Mouse (Mus musculus): ENCODE results near the gene Cd83. TPM values are rescaled to one million over a fixed set of nuclear protein-coding genes. Genes with fewer than 3 reads are reported as not detected.

Cd83 gene
- 6.0 and 7.1 TPM in 2 replicates for polyA plus RNA-seq (2014; fragmentation: Nextera tagmentation; extraction: Ambion mirVana)

GRCm38 (mm10) chr13:43784725-43785711, at the start of gene Cd83:
Cd83 (plus strand) TSS chr13:43784775.
- H3K27ac ChIP-seq (ENCODE audit: low read depth, low read length), result no peak within 1 kb of the TSS
- no peaks in the 10 kb centered on the region for H3K36me3 ChIP-seq (ENCODE audit: control insufficient read depth, insufficient read depth, low read length)
- peak; percentile 96 for DNase-seq (ENCODE audit: low spot score, missing footprints)
- H3K4me1 ChIP-seq (ENCODE audit: control insufficient read depth, insufficient read depth, low read length), result peaks cover 10% of the 10 kb centered on the region; the same call in 1 of the 2 replicates
- 3% methylated on average over 72 of the region's 73 CpGs for WGBS
- ATAC-seq (ENCODE audit: low FRiP score), result peak; percentile 70; the same call in 1 of the 2 replicates
- peak within 1 kb of the TSS; percentile 81 for H3K9ac ChIP-seq (ENCODE audit: low read length)
- peaks cover 9% of the 10 kb centered on the region for H3K27me3 ChIP-seq (ENCODE audit: control insufficient read depth, insufficient read depth, low read length)
- H3K4me3 ChIP-seq (ENCODE audit: low read depth, low read length), result peak within 1 kb of the TSS; percentile 62
- H3K4me2 ChIP-seq, result peak within 1 kb of the TSS; percentile 97
- H3K9me3 ChIP-seq (ENCODE audit: control insufficient read depth, low read length), result no peaks in the 10 kb centered on the region

GRCm38 (mm10) chr13:43739598-43740275, 44.8 kb upstream of the Cd83 start:
- WGBS, result 39% methylated on average over 15 of the region's 15 CpGs
- no peak overlapping the region for H3K4me2 ChIP-seq
- no peak overlapping the region for H3K27ac ChIP-seq (ENCODE audit: low read depth, low read length)
- no peak overlapping the region for H3K4me3 ChIP-seq (ENCODE audit: low read depth, low read length)
- no peak overlapping the region for H3K9ac ChIP-seq (ENCODE audit: low read length)
- no peaks in the 10 kb centered on the region for H3K27me3 ChIP-seq (ENCODE audit: control insufficient read depth, insufficient read depth, low read length)
- no peaks in the 10 kb centered on the region for H3K36me3 ChIP-seq (ENCODE audit: control insufficient read depth, insufficient read depth, low read length)
- peak; percentile 79 for ATAC-seq (ENCODE audit: low FRiP score)
- no peaks in the 10 kb centered on the region; the same call in 1 of the 2 replicates for H3K9me3 ChIP-seq (ENCODE audit: control insufficient read depth, low read length)
- H3K4me1 ChIP-seq (ENCODE audit: control insufficient read depth, insufficient read depth, low read length), result no peaks in the 10 kb centered on the region; the same call in 1 of the 2 replicates
- peak; percentile 98 for DNase-seq (ENCODE audit: low spot score, missing footprints)

GRCm38 (mm10) chr13:43740276-43740608, 44.3 kb upstream of the Cd83 start:
- no peak for ATAC-seq (ENCODE audit: low FRiP score)
- 82% methylated on average over 7 of the region's 7 CpGs for WGBS
- no peaks in the 10 kb centered on the region; the same call in 1 of the 2 replicates for H3K9me3 ChIP-seq (ENCODE audit: control insufficient read depth, low read length)
- no peak overlapping the region for H3K9ac ChIP-seq (ENCODE audit: low read length)
- H3K27ac ChIP-seq (ENCODE audit: low read depth, low read length), result no peak overlapping the region
- H3K27me3 ChIP-seq (ENCODE audit: control insufficient read depth, insufficient read depth, low read length), result no peaks in the 10 kb centered on the region
- H3K36me3 ChIP-seq (ENCODE audit: control insufficient read depth, insufficient read depth, low read length), result no peaks in the 10 kb centered on the region
- H3K4me3 ChIP-seq (ENCODE audit: low read depth, low read length), result no peak overlapping the region
- H3K4me1 ChIP-seq (ENCODE audit: control insufficient read depth, insufficient read depth, low read length), result no peaks in the 10 kb centered on the region; the same call in 1 of the 2 replicates
- no peak for DNase-seq (ENCODE audit: low spot score, missing footprints)
- H3K4me2 ChIP-seq, result no peak overlapping the region

DNA sequence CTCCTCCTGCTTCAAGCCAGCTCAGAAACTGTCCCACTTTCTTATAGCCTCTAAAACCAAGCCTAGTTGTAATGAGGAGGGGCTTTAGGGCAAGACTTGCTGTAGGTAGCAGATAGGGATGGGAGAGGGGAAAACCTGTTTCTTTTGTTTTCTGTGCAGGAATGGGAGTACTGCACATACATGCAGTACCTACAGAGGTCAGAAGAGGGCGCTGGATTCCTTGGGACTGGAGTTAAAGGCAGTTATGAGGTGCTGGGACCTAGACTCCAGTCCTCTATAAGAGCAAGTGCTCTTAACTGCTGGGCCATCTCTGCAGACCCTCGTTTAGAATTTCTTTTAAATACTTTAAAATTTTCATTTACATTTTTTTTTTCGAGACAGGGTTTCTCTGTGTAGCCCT, 41.9 kb upstream of the Cd83 start:
- ATAC-seq (ENCODE audit: low FRiP score), result no peak
- no peaks in the 10 kb centered on the region for H3K36me3 ChIP-seq (ENCODE audit: control insufficient read depth, insufficient read depth, low read length)
- DNase-seq (ENCODE audit: low spot score, missing footprints), result no peak
- H3K4me2 ChIP-seq, result no peak overlapping the region
- H3K4me1 ChIP-seq (ENCODE audit: control insufficient read depth, insufficient read depth, low read length), result no peaks in the 10 kb centered on the region; the same call in 1 of the 2 replicates
- H3K27ac ChIP-seq (ENCODE audit: low read depth, low read length), result no peak overlapping the region
- H3K4me3 ChIP-seq (ENCODE audit: low read depth, low read length), result no peak overlapping the region
- no peak overlapping the region for H3K9ac ChIP-seq (ENCODE audit: low read length)
- H3K27me3 ChIP-seq (ENCODE audit: control insufficient read depth, insufficient read depth, low read length), result no peaks in the 10 kb centered on the region
- no peaks in the 10 kb centered on the region; the same call in 1 of the 2 replicates for H3K9me3 ChIP-seq (ENCODE audit: control insufficient read depth, low read length)
- 75% methylated on average over 3 of the region's 3 CpGs for WGBS

GRCm38 (mm10) chr13:43744259-43744658, 40.3 kb upstream of the Cd83 start:
- WGBS, result 81% methylated on average over 7 of the region's 7 CpGs
- H3K4me3 ChIP-seq (ENCODE audit: low read depth, low read length), result no peak overlapping the region
- no peak overlapping the region for H3K9ac ChIP-seq (ENCODE audit: low read length)
- ATAC-seq (ENCODE audit: low FRiP score) (no peak), DNase-seq (ENCODE audit: low spot score, missing footprints) (no peak)
- no peaks in the 10 kb centered on the region for H3K36me3 ChIP-seq (ENCODE audit: control insufficient read depth, insufficient read depth, low read length)
- no peaks in the 10 kb centered on the region for H3K27me3 ChIP-seq (ENCODE audit: control insufficient read depth, insufficient read depth, low read length)
- H3K4me2 ChIP-seq, result no peak overlapping the region
- no peak overlapping the region for H3K27ac ChIP-seq (ENCODE audit: low read depth, low read length)
- H3K4me1 ChIP-seq (ENCODE audit: control insufficient read depth, insufficient read depth, low read length), result no peaks in the 10 kb centered on the region; the same call in 1 of the 2 replicates
- H3K9me3 ChIP-seq (ENCODE audit: control insufficient read depth, low read length), result no peaks in the 10 kb centered on the region; the same call in 1 of the 2 replicates

GRCm38 (mm10) chr13:43750301-43750700, 34.3 kb upstream of the Cd83 start:
- Histone ChIP-seq H3K4me2 (no peak overlapping the region), H3K9ac (ENCODE audit: low read length) (no peak overlapping the region), H3K36me3 (ENCODE audit: control insufficient read depth, insufficient read depth, low read length) (no peaks in the 10 kb centered on the region), H3K9me3 (ENCODE audit: control insufficient read depth, low read length) (no peaks in the 10 kb centered on the region), H3K4me3 (ENCODE audit: low read depth, low read length) (no peak overlapping the region), H3K27ac (ENCODE audit: low read depth, low read length) (no peak overlapping the region), H3K4me1 (ENCODE audit: control insufficient read depth, insufficient read depth, low read length) (no peaks in the 10 kb centered on the region), H3K27me3 (ENCODE audit: control insufficient read depth, insufficient read depth, low read length) (no peaks in the 10 kb centered on the region)
- 77% methylated on average over 3 of the region's 3 CpGs for WGBS
- ATAC-seq (ENCODE audit: low FRiP score), result no peak
- no peak for DNase-seq (ENCODE audit: low spot score, missing footprints)

- Histone ChIP-seq H3K4me3 (ENCODE audit: low read depth, low read length) (no peak overlapping the region), H3K4me2 (no peak overlapping the region), H3K9ac (ENCODE audit: low read length) (no peak overlapping the region), H3K4me1 (ENCODE audit: control insufficient read depth, insufficient read depth, low read length) (no peaks in the 10 kb centered on the region), H3K27ac (ENCODE audit: low read depth, low read length) (no peak overlapping the region), H3K27me3 (ENCODE audit: control insufficient read depth, insufficient read depth, low read length) (no peaks in the 10 kb centered on the region), H3K36me3 (ENCODE audit: control insufficient read depth, insufficient read depth, low read length) (no peaks in the 10 kb centered on the region), H3K9me3 (ENCODE audit: control insufficient read depth, low read length) (no peaks in the 10 kb centered on the region)
- WGBS, result 92% methylated on average over 6 of the region's 6 CpGs
- ATAC-seq (ENCODE audit: low FRiP score) (no peak), DNase-seq (ENCODE audit: low spot score, missing footprints) (no peak)
Measured at GRCm38 (mm10) chr13:43750966-43751365, 33.6 kb upstream of the Cd83 start.

- H3K27ac ChIP-seq (ENCODE audit: low read depth, low read length), result no peak overlapping the region
- H3K27me3 ChIP-seq (ENCODE audit: control insufficient read depth, insufficient read depth, low read length), result no peaks in the 10 kb centered on the region
- DNase-seq (ENCODE audit: low spot score, missing footprints) (no peak), ATAC-seq (ENCODE audit: low FRiP score) (no peak)
- no peak overlapping the region for H3K9ac ChIP-seq (ENCODE audit: low read length)
- WGBS, result 87% methylated on average over 7 of the region's 7 CpGs
- no peak overlapping the region for H3K4me2 ChIP-seq
- H3K36me3 ChIP-seq (ENCODE audit: control insufficient read depth, insufficient read depth, low read length), result no peaks in the 10 kb centered on the region
- H3K4me3 ChIP-seq (ENCODE audit: low read depth, low read length), result no peak overlapping the region
- H3K4me1 ChIP-seq (ENCODE audit: control insufficient read depth, insufficient read depth, low read length), result no peaks in the 10 kb centered on the region
- H3K9me3 ChIP-seq (ENCODE audit: control insufficient read depth, low read length), result no peaks in the 10 kb centered on the region
Measured at GRCm38 (mm10) chr13:43752407-43752806, 32.2 kb upstream of the Cd83 start.

DNA sequence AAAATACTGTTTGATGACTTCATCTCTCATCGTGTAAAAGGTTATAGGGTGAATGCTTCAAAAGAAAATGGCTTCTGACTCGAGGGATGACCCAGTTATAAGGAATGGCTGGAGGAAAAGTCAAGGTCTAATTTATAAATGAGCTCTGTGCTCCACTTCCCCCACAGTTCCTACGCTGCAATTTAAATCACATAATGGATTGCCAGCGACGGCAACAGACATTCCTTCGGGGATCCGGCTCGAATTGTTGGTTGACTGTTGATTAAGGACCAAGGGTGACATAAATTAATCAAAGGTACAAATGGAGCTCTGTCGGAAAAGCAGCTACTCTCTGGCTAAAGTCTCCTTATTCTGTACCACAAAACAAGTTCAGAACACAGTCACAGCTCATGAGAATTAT, 30.9 kb upstream of the Cd83 start:
- ATAC-seq (ENCODE audit: low FRiP score) (no peak), DNase-seq (ENCODE audit: low spot score, missing footprints) (no peak)
- H3K9me3 ChIP-seq (ENCODE audit: control insufficient read depth, low read length), result no peaks in the 10 kb centered on the region
- H3K9ac ChIP-seq (ENCODE audit: low read length), result no peak overlapping the region
- H3K4me2 ChIP-seq, result no peak overlapping the region
- no peak overlapping the region for H3K27ac ChIP-seq (ENCODE audit: low read depth, low read length)
- no peaks in the 10 kb centered on the region for H3K36me3 ChIP-seq (ENCODE audit: control insufficient read depth, insufficient read depth, low read length)
- no peak overlapping the region for H3K4me3 ChIP-seq (ENCODE audit: low read depth, low read length)
- WGBS, result 75% methylated on average over 9 of the region's 9 CpGs
- H3K4me1 ChIP-seq (ENCODE audit: control insufficient read depth, insufficient read depth, low read length), result no peaks in the 10 kb centered on the region
- no peaks in the 10 kb centered on the region for H3K27me3 ChIP-seq (ENCODE audit: control insufficient read depth, insufficient read depth, low read length)

All from midbrain, embryonic 11.5 days (tissue).